Mouse (Mus musculus) spleen, embryonic (tissue): ENCODE results near the gene Shroom3.

Experiments used
- CTCF ChIA-PET: fragments of 350-600 bp; sonication (Branson Sonifier 250); formaldehyde crosslinking; loops from one replicate; lab custom pipeline; 2022; lab: Charles Lee

Gene Shroom3

GRCm38 (mm10) chr5:92698131-92698836, 15.0 kb downstream of the Shroom3 start:
- CTCF ChIA-PET, result interaction anchor here (0.6 kb wide), 2 partner anchors 75 to 272 kb away, joined by 4 read pairs; no protein-coding TSS in a partner anchor

DNA sequence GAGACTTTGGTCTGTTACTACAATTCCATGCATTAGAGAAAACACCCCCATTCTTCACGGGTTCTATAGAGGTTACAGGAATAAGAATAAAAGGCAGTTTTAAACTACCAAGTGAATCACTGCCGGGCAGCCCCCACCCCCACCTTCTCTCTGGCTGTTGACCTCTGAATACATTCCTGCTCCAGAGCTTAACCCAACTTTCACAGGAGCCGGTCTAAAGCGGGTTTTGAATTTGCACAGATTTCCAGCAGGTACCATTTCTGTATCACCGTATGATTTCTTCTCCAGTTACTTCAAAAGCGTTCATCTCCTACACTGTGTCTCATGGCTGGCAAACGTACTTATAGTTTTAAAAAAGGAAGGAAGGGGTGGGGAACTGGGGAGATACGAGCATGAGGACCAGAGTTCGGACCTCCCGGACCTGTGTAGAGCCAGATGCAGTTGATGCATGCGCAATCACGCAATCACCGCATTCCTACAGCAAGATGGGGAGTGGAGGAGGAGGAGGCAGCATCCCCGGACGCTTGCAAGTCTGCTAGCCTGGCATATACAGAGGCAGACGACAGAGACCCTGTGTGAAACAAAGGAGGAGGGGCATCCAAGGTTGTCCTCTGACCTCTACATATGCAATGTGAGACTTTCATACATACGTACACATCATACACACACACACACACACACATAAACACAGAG, 15.7 kb downstream of the Shroom3 start:
- CTCF ChIA-PET, result interaction anchor here (0.6 kb wide), 2 partner anchors 76 to 271 kb away, joined by 4 read pairs; no protein-coding TSS in a partner anchor

DNA sequence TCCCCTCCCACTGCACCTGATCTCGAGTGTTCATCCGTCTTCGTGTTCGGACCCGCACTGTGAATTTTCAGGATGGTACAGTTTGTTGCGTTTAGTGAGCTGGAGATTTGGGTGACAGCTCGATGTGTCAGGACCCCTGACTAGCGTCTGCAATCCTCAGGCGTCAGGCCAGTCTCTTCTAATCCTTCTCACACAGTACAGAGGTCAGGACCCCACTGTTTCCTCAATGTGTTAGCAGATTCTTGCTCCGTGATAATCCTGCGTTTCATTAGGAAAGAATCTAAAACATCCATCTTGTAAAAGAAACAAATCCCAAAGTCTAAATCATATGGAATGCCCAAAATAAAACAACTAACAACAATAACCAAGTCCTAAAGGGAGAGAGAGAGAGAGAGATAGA, 18.5 kb downstream of the Shroom3 start:
- CTCF ChIA-PET, result no interaction called here

DNA sequence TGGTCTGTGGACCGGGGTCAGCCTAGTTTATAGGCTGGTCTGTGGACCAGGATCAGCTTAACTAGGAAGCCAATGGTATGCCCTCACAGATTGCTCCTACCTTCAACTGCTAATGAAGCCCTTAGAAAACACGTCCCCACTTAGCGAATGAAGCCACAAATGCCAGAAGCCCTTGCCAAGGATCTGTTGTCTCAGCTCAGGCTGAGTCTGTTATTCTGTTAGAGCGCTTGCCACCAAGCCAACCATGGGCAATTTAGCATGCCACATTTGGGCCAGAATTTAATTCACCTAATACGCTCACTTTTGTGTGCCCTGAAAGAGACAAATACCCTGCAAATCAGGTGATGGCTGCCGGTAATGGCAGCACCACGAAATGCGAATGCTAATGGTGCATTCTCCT, 20.4 kb downstream of the Shroom3 start:
- CTCF ChIA-PET, result no interaction called here

DNA sequence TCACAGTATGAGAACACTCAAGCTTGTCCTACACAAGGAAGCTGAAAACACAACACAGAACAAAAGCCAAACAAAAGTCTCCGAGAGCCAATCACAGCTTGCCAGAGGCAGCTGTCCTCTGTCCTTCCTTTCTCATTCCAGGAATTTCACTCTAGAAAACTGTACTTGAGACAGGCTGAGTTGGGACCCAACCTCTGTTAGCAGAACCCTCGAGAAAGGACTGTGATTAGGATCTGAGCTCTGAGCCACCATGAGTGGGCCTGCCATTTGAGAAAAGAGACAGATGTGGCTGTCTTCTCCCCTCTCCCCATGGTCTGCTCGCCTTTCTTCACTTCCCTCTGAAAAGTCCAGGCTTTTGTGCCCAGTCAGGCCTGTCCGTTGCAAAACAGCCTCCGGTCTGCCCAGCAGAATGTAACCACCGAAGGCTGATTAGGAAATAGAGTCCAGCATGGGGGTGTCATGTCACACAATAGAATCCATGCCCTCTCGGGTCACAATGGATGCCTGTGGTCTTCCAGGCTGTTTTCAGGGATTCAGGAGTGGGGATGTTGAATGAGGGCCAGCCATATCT, 24.8 kb downstream of the Shroom3 start:
- CTCF ChIA-PET, result no interaction called here

DNA sequence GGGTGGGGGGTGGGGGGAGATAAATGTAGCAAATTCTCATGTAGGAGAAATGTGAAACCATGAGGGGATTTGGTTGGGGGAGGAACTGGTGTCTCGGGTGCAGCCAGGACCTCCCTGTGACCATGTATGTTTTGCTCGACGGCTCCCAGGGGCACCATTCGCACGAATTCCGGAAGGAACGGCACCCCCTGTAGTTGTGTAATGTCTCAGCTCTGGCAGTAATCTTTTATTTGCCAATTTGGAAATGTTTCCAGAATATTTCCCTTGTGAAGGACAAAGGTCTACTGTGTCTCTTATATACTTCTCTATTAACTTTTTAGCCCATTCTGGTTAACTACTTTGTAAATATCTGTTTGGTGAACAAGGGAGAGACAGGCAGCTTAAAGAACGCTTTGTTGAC, 27.5 kb downstream of the Shroom3 start:
- CTCF ChIA-PET, result interaction anchor here (0.6 kb wide), 1 partner anchor 487 kb away, joined by 20 read pairs; no protein-coding TSS in a partner anchor

DNA sequence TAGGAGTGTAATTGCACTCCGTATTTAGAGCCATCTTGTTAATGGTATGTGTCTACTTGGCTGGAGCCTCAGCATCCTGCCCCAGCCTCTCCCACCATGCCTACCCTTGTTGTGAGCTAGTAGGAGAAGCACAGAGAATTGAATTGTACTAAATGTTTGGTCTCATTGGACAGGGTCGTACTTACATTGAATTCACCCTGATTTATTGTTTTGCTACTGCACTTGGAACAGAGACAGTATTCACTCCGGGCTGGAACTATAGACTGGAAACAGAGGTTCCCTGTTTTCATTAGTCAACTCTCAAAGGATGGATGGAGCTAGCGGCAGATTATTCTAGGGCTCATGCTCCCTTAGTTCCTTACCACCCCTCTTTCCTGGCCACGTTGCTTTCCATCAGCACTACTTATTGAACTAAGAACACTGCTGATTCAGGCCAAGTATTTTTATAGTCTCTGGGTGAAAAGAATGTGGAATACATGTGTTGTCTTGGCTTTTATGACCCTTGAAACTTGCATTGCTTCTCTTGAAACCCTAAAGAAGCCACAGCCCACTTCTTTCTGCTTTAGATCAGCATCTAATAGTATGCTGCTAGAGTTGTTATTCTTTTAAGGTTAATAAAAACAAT, 28.5 kb downstream of the Shroom3 start:
- CTCF ChIA-PET, result no interaction called here

GRCm38 (mm10) chr5:92712621-92713395, 29.6 kb downstream of the Shroom3 start:
- CTCF ChIA-PET, result interaction anchor here (0.7 kb wide), 1 partner anchor 17 kb away, joined by 4 read pairs; no protein-coding TSS in a partner anchor

- CTCF ChIA-PET, result no interaction called here
Measured at GRCm38 (mm10) chr5:92714886-92715285, 31.7 kb downstream of the Shroom3 start.

DNA sequence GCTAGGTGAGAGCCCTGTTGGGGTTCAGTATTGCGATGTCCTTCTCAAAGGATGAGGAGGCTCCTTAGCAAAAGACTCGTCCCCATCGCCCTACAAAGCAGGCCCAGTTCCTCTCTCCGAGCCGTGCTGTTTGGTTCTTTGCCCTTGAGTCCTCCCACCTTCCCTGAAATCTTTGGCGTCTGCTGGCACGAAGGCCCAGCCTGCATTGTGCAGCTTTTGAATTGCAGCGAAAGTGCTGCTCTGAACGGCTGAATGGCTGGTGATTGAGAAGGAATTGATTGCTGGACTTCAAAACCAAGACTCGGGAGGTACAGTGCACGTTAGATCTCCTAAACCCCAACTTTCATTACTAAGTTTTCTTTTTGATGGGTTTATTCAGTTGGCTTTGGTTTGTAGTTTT, 32.1 kb downstream of the Shroom3 start:
- CTCF ChIA-PET, result no interaction called here

- CTCF ChIA-PET, result no interaction called here
Measured at GRCm38 (mm10) chr5:92715890-92716289, 32.7 kb downstream of the Shroom3 start.

DNA sequence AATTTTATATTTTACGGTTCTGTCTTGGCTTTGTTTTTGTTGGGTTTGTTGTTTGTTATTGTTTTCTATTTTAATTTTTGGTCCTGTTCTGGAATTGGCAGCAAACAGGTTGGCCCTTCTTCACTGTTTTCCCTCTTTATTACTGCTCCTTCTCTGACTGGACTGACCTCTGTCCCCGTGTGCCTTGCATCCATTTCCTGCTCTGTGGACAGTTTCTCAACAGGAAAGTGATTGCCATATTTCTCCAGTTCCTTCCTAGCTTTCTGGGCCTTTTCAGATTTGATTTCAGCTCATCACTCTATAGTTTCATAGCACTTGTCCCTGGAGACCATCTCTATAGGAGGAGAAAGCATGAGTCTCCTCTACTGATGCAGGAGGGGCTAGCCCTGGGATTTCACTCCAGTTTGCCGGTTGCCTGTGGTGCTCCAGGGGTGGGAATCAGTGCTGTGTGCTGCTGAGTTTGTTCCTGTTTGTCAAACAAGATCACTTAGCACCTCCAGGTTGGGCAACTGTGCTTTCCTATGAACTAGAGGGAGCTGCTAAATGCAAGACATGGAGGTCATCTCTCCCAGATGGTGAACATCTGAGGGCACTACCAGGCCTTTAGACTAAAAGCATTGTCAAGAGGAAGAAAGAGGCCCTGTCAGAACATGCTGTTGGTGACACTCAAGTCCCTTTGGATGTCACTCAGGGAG, 34.6 kb downstream of the Shroom3 start:
- CTCF ChIA-PET, result no interaction called here

DNA sequence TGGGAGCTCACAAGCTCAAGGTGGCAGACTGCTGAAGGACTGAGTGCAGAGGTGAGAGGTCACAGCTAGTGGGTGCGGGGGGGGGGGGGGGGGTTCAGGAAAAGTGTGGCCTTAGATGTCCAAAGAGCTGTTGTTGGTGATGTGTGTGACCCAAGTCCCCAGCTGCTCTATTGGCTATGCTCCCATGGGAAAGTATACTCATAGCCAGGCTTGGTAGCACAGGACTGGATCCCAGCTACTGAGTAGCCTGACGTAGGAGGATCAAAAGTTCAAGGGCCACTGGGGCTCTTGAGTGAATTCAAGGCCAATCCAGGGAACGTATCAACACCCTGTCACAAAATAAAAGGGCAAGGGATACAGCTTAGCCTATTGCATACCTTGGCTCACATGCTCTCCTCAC, 35.6 kb downstream of the Shroom3 start:
- CTCF ChIA-PET, result no interaction called here

DNA sequence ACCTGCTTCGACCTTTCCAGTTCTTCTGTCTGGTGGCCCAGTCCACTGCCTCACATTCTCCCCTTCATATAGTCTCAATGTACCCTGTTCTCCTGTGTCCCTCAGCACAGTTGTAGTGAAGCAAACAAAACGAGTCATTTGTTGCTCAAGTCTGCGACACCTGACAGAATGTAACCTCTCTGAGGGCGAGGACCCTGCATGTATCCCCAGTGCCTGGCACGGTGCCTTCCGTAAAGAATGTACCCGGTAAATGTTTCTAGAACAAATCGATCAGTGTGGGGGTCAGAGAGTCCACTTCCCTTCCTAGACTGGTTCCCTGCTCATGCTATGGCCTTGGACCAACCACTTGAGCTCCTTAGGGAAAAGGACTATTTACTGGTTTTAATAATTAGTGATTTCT, 38.4 kb downstream of the Shroom3 start:
- CTCF ChIA-PET, result no interaction called here

GRCm38 (mm10) chr5:92725935-92726334, 42.7 kb downstream of the Shroom3 start:
- CTCF ChIA-PET, result no interaction called here

- CTCF ChIA-PET, result no interaction called here
Measured at GRCm38 (mm10) chr5:92728252-92728828, 45.1 kb downstream of the Shroom3 start.

DNA sequence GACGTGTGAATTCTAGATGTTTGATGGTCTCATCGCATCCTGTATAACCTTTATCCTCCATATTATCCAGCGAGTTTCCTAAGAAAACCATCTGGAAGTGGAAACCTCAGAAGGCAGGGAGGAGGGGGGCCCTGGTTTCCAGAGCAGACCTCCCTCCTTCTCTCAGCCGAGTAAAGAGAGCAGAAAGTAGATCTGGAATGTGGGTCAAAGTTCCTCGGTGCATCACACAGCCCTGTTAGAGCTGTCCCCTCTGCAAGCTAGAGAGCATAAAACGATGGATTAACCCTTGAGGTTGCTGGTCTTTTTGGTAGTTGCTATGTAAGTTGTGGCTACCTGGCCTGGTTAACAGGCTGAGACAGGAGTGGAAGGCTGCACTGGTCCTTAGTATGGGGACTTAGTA, 46.0 kb downstream of the Shroom3 start:
- CTCF ChIA-PET, result interaction anchor here (0.6 kb wide), 1 partner anchor 16 kb away, joined by 4 read pairs; no protein-coding TSS in a partner anchor

DNA sequence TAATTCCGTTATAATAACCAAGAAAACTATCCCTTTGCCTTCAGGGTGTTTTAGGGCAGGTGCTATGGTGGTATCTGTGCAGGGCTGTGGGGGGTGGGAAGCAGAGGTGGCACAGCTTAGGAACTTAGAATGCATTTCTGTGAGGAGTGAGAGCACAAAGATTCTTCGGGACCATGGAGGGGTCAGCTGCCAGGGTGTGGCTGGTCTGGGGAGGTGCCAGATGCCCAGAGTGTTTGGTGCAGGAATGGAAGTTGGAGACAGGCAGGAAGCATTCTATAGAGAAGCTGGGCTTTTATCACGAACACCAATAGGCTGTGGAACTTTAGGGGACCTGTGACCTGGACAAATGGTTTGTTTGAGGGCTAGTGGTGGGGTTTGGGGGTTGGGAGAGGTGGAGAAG, 58.6 kb downstream of the Shroom3 start:
- CTCF ChIA-PET, result no interaction called here

DNA sequence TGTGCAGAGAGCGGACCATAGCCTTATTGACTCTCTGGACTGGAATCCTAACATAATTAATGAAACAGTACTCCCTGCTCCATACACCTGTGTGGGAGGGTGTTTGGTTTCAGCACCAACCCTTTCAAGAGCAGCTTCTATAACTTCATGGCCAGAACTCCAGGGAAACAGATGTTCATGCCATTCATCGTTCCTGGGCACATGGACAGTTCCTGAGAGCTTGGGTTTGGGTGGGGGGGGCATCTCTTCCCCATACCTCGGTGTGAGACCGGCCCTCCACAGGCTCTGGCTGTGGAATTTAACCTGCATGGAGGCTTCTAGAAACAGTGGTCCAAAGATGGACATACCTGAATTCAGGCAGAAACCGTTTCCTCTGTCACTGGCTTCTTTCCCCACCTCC, 59.5 kb downstream of the Shroom3 start:
- CTCF ChIA-PET, result no interaction called here
